Mouse (Mus musculus): ENCODE measurements around the gene Tmem104.

GRCm38 (mm10) chr11:115269330-115270066, 82.2 kb downstream of the Tmem104 start:
- TF ChIP-seq POLR2A (IDR thresholded peaks at IDR 0.05; ENCODE audit: control insufficient read depth, extremely low read depth, insufficient read depth, low read length, poor library complexity) (no peak), CTCF (IDR thresholded peaks at IDR 0.05; ENCODE audit: borderline replicate concordance, control insufficient read depth, extremely low read depth, insufficient read depth, low read length, poor library complexity) (no peak)

All from thymus, adult 2 months (tissue).